In genomic region chr16:74412471-74413291, GRCm38 (mm10) we compare ENCODE assay signal across 8 mouse cellular contexts. TPM values are rescaled to one million over a fixed set of nuclear protein-coding genes. Genes with fewer than 3 reads are reported as not detected.
DNase-seq lines count a peak whose midpoint lies in the region; ATAC-seq and TF ChIP-seq lines count a peak whose summit lies in the region.

No protein-coding gene starts in this region.

- peak; percentile 82 for DNase-seq in embryo, embryonic 11 days
- peak; percentile 36 for DNase-seq in heart, adult 8-10 months (ENCODE audit: low spot score)
- DNase-seq in kidney, adult 2 months = peak; percentile 55
- peak; percentile 75 for DNase-seq in limb, embryonic 10.5 days (ENCODE audit: low spot score)
- peak; percentile 39 for DNase-seq in stomach, postnatal 0 days (ENCODE audit: low spot score)

- WGBS in kidney, adult 2 months = 1% methylated on average over 20 of the region's 20 CpGs
- WGBS in limb, embryonic 10.5 days = 0% methylated on average over 20 of the region's 20 CpGs
- under 1% methylated on average over 20 of the region's 20 CpGs for WGBS in midbrain, embryonic 15.5 days
- under 1% methylated on average over 20 of the region's 20 CpGs for WGBS in stomach, postnatal 0 days

- no peak for TF ChIP-seq EP300 in stomach, postnatal 0 days (optimal IDR thresholded peaks at IDR 0.05)

- H3K27me3 ChIP-seq in kidney, adult 2 months (replicated peaks; ENCODE audit: control insufficient read depth, insufficient read depth, low read length) = no peaks in the 10 kb centered on the region; the same call in 1 of the 2 replicates
- H3K27me3 ChIP-seq in limb, embryonic 10.5 days (ENCODE audit: low read depth, poor library complexity, severe bottlenecking) = no peaks in the 10 kb centered on the region
- H3K27me3 ChIP-seq in midbrain, embryonic 15.5 days (replicated peaks) = no peaks in the 10 kb centered on the region
- H3K27me3 ChIP-seq in stomach, postnatal 0 days (ENCODE audit: control insufficient read depth, insufficient read depth, low read length) = no peaks in the 10 kb centered on the region

- peak overlapping the region; percentile 77 for H3K4me2 ChIP-seq in midbrain, embryonic 15.5 days
- H3K4me2 ChIP-seq in stomach, postnatal 0 days (replicated peaks; ENCODE audit: low read depth) = peak overlapping the region; percentile 79

- H3K9ac ChIP-seq in midbrain, embryonic 15.5 days = peak overlapping the region; percentile 80
- no peak overlapping the region for H3K9ac ChIP-seq in stomach, postnatal 0 days (ENCODE audit: low read length)

- TF ChIP-seq POLR2A in bone marrow macrophage, adult 2 months (IDR thresholded peaks at IDR 0.05; ENCODE audit: borderline replicate concordance, low read depth, low read length) = no peak
- TF ChIP-seq POLR2A in kidney, adult 2 months (IDR thresholded peaks at IDR 0.05; ENCODE audit: low read depth, low read length) = no peak

- no peaks in the 10 kb centered on the region for H3K36me3 ChIP-seq in kidney, adult 2 months (ENCODE audit: control insufficient read depth, insufficient read depth, low read length)
- H3K36me3 ChIP-seq in limb, embryonic 10.5 days = no peaks in the 10 kb centered on the region
- no peaks in the 10 kb centered on the region for H3K36me3 ChIP-seq in midbrain, embryonic 15.5 days (replicated peaks)
- no peaks in the 10 kb centered on the region for H3K36me3 ChIP-seq in stomach, postnatal 0 days (ENCODE audit: control insufficient read depth, insufficient read depth, low read length)

- H3K9me3 ChIP-seq in limb, embryonic 10.5 days (replicated peaks) = no peaks in the 10 kb centered on the region
- no peaks in the 10 kb centered on the region for H3K9me3 ChIP-seq in midbrain, embryonic 15.5 days
- H3K9me3 ChIP-seq in stomach, postnatal 0 days (ENCODE audit: control insufficient read depth, low read length) = no peaks in the 10 kb centered on the region

- peak overlapping the region; percentile 25 for H3K4me3 ChIP-seq in bone marrow macrophage, adult 2 months (ENCODE audit: insufficient read depth, low read length)
- peak overlapping the region; percentile 34; the same call in 1 of the 2 replicates for H3K4me3 ChIP-seq in kidney, adult 2 months (ENCODE audit: insufficient read depth, low read depth, low read length)
- H3K4me3 ChIP-seq in limb, embryonic 10.5 days = peak overlapping the region; percentile 73
- H3K4me3 ChIP-seq in midbrain, embryonic 15.5 days = peak overlapping the region; percentile 65
- H3K4me3 ChIP-seq in stomach, postnatal 0 days (ENCODE audit: low read depth, low read length) = peak overlapping the region; percentile 56

- no peaks in the 10 kb centered on the region; the same call in none of the 2 replicates for H3K4me1 ChIP-seq in bone marrow macrophage, adult 2 months (ENCODE audit: control insufficient read depth, insufficient read depth, low read length)
- 0 out of 2 replicates have a peak, but pooled peaks cover 3% of the 10 kb centered on the region for H3K4me1 ChIP-seq in kidney, adult 2 months (ENCODE audit: control insufficient read depth, insufficient read depth, low read length)
- H3K4me1 ChIP-seq in limb, embryonic 10.5 days = peaks cover 23% of the 10 kb centered on the region
- peaks cover 9% of the 10 kb centered on the region for H3K4me1 ChIP-seq in midbrain, embryonic 15.5 days
- H3K4me1 ChIP-seq in stomach, postnatal 0 days (replicated peaks; ENCODE audit: control insufficient read depth, insufficient read depth) = no peaks in the 10 kb centered on the region

- no peak for TF ChIP-seq CTCF in bone marrow macrophage, adult 2 months (IDR thresholded peaks at IDR 0.05; ENCODE audit: low read depth, low read length)
- peak; percentile 40; the same call in 1 of the 2 replicates for TF ChIP-seq CTCF in kidney, adult 2 months (conservative IDR thresholded peaks at IDR 0.05; ENCODE audit: insufficient read depth, insufficient read length, low read depth, low read length)
- TF ChIP-seq CTCF in stomach, postnatal 0 days (IDR thresholded peaks at IDR 0.05; ENCODE audit: low read depth) = peak; percentile 85

- no peak overlapping the region for H3K27ac ChIP-seq in bone marrow macrophage, adult 2 months (ENCODE audit: insufficient read depth, low read depth, low read length)
- H3K27ac ChIP-seq in kidney, adult 2 months (ENCODE audit: insufficient read depth, low read depth, low read length) = no peak overlapping the region
- H3K27ac ChIP-seq in limb, embryonic 10.5 days = peak overlapping the region; percentile 95
- H3K27ac ChIP-seq in midbrain, embryonic 15.5 days = peak overlapping the region; percentile 91
- no peak overlapping the region for H3K27ac ChIP-seq in stomach, postnatal 0 days (replicated peaks)

- peak; percentile 65 for ATAC-seq in midbrain, embryonic 15.5 days (replicated peaks)
- peak; percentile 66; the same call in 1 of the 2 replicates for ATAC-seq in stomach, postnatal 0 days (ENCODE audit: low FRiP score, low TSS enrichment)
- ATAC-seq in inflammation-experienced regulatory T-cells, adult 6 months = no peak

RNA-seq across cellular contexts. Expression of gene Robo2, which starts 1.1 kb away (rescaled TPM):
- polyA plus RNA-seq in bone marrow macrophage, adult 2 months (2012; ENCODE audit: insufficient read depth, insufficient read length, missing spikeins) = not detected in 2 replicates
- 1 to 10 TPM in 3 of 4 experiments, under 1 TPM in 1; 0.95 to 3.1 (median 1.2) TPM for total RNA-seq in heart, adult 8-10 months (2022)
- 15.3 and 17.1 TPM in 2 replicates for polyA plus RNA-seq in kidney, adult 2 months (2012; rRNA removed)
- polyA plus RNA-seq in limb, embryonic 10.5 days (2016; fragmentation: Nextera tagmentation; extraction: Ambion mirVana) = 38.8 and 84.8 TPM in 2 replicates
- polyA plus RNA-seq in midbrain, embryonic 15.5 days (2015; fragmentation: Nextera tagmentation; extraction: Ambion mirVana) = 91.6 and 95.0 TPM in 2 replicates
- polyA plus RNA-seq in stomach, postnatal 0 days (2015; fragmentation: Nextera tagmentation; extraction: Ambion mirVana) = 7.1 and 7.3 TPM in 2 replicates
- under 1 TPM in 2 of 3 experiments, not detected in 1; 0.18 to 0.19 TPM for polyA plus RNA-seq in inflammation-experienced regulatory T-cells, adult 6 months (2017; shearing (Covaris generic))

Comparison
In these comparisons a context has a peak if more than half of its experiments do, and no peak if none do; other contexts are left out.
1. H3K27ac ChIP-seq: peak in limb, embryonic 10.5 days (single experiment) and midbrain, embryonic 15.5 days (single experiment); none in bone marrow macrophage, adult 2 months (single experiment), kidney, adult 2 months (single experiment) and stomach, postnatal 0 days (single experiment).
2. Peak in every context shown above with its lines, with median percentiles within 50 percentile points of each other: H3K4me3 ChIP-seq and DNase-seq.